Mouse (Mus musculus) adrenal gland, postnatal 14 days (tissue): ENCODE measurements around the gene Nsmf. TPM values are rescaled to one million over a fixed set of nuclear protein-coding genes. Genes with fewer than 3 reads are reported as not detected.

ENCODE experiments used
- DNase-seq: peaks from one replicate; pipeline ENCODE4 v3.0.0; 2021; ENCODE audit warnings: mixed read lengths
- long read RNA-seq, 2 experiments: library from polyadenylated mRNA; stranded (forward); transcript quantifications; one replicate each; pipeline ENCODE4 v2.0.0; 2021
- total RNA-seq: library from RNA; stranded (reverse); gene quantifications from 2 replicates; pipeline ENCODE4 v1.2.3, GENCODE M21; 2021

The Nsmf gene
- total RNA-seq = 58.5 and 61.2 TPM in 2 replicates
- long read RNA-seq, experiment 1, transcript Nsmf-201 (15 exons, 2,922 nt) = major isoform, 22 of 38 reads
- long read RNA-seq, experiment 1, partial matches to known transcripts = 2 of 38 reads
- long read RNA-seq, experiment 1, other reads (novel, unspliced or antisense) = 14 of 38 reads
- long read RNA-seq, experiment 2, transcript Nsmf-201 (15 exons, 2,922 nt) = major isoform, 19 of 45 reads
- long read RNA-seq, experiment 2, partial matches to known transcripts = 5 of 45 reads
- long read RNA-seq, experiment 2, other reads (novel, unspliced or antisense) = 16 of 45 reads

DNA sequence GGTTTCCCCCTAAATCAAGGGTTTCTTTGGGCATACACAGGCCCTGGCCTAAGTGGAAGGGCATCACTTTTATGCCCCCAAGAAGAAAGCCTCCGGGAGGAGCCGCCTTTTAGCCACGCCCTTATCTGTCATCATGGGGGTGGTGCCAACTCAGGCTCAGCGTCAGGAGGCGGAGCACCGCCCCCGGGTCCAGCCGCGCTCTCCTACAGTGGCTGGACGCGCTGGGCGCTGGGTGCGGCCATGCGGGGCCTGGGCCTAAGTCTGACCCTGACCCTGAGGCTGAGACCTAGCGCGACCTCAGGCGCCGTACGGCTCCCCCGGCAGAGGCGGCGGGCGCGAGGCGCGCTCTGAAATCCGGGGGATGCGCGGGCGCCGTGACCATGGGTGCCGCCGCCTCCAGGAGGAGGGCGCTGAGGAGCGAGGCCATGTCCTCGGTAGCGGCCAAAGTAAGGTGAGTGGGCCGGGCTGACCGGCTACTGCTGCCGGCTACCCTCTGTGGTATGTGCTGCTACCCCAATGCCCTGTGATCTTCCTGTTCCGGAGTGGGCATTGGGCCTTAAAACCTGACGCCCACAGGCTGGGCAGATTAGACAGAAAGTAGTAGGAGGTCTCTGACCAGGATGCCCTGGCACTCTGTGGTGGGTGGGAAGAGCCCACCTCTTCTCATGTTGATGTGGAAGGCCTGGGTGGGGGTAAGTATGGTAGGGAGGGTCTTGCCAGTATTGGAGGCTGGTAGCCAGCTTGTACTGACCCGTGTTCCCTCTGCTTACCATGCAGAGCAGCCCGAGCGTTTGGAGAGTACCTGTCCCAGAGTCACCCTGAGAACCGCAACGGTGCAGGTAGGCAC lies at the start of gene Nsmf:
Nsmf (plus strand) TSS at position 135 of the 847 bp plus-strand sequence.
- peak; percentile 93 for DNase-seq

DNA sequence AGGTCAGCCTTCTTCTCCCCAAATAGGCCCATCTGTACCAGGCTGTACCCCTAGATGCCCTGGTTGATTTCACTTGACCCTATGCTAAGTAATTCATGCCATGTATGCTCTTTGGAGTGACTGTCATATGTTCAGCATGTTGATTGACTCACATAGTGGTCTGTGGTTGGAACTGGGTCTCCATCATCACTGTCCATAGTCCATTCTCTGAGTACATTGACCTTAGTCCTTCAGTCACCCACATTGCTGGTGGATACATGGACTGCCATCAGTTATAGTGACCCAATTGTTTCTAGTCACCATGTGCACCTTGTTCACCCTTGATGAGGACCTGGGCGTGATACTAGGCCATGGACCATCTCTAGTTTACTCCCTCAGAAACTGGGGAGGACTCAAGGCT lies 47.4 kb upstream of the Nsmf start:
- no peak for DNase-seq

DNA sequence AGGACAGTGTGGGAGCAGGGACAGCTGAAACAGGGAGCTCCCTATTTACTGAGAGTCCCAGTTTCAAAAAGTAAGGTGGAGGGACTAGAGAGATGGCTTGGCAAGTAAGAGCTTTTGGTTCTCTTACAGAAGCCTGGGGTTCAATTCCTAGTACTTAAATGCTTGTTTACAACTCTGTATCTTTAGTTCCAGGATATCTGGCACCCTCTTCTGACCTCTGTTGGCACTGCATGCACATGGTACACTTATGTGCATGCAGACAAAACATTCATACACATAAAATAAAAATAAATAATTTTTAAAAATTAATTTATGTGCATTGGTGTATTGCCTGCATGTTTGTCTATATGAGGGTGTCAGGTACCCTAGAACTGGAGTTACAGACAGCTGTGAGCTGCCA lies 45.9 kb upstream of the Nsmf start:
- DNase-seq = peak; percentile 19

DNA sequence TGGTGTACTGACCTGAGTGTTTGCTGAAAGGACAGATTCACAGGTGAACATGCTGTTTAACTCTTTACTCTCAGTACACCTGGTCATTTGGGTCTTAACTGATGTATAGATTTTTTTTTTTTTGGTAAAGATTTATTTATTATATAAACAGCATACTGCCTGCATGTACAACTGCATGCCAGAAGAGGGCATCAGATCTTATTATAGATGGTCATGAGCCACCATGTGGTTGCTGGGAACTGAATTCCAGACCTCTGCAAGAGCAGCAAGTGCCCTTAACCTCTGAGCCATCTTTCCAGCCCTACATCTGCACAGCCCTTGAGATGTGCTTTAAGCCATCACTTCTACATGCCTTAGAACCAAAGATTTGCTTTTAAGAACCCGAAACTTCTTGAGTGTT lies 31.5 kb upstream of the Nsmf start:
- no peak for DNase-seq

DNA sequence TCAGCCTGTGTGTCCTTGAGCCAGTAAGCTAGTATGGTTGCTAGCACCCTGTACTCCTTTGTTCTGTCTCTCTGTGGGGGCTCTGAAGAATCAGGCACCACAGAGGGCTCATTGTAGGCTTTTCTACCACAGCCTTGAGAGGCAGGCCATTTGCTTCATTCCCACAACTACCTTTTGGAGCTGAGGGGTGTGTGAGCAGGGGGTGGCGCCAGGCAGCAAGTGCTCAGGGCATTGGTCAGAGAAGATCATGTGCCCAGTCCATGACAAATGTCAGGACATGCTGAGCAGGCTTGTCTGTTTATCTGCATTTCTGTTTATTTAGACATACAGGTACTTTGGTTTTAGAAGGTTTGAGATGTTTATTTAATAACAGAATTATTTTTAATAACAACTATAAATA lies 29.0 kb upstream of the Nsmf start:
- DNase-seq = no peak

DNA sequence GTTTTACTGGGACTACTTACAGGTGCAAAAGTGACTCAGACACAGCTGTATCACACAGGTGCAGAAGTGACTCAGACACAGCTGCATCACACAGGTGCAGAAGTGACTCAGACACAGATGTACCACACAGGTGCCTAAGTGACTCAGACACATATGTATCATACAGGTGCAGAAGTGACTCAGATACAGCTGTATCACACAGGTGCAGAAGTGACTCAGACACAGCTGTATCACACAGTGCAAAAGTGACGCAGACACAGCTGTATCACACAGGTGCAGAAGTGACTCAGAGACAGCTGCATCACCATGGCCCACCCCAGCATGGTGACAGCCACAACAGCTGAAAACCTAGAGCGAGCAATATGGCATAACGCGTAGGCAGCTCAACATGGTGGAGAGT lies 19.2 kb upstream of the Nsmf start:
- DNase-seq = no peak

DNA sequence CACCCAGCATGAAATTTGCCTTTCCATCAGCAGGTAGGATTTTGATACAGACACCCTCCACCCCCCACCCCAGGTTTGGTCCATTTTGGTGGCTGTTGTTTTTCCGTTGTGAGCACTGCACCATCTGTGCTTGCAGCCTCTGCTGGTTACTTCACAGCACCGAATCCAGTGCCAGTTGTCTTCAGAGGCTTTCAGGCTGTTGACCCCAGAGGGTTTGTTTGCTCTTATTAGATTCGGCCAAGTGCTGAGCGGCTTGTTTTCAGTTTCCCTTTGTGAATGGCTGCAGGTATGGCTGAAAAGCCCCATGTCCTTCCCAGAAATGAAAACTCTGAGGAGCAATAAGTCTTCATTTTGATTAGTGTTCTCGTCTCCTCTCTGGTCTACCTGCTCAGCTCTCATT lies 14.1 kb upstream of the Nsmf start:
- DNase-seq = no peak

DNA sequence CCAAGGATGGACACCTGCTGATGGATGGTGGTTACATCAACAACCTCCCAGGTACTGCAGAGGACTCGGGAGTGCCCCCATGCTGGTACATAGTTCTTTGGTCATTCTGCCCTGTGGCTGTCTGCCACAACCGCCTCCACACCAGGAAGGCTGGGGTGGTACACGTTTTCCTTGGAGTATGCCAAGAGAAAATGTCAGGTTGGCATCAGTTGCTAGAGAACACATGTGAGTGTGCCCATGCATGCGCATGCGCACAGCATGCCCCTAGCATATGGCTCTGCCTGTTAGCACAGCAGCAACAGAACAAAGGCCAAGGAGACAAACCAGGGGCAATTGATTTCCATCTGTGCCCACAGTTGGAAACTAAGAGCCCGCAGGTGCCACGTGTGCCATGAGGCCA lies 3.2 kb upstream of the Nsmf start:
- DNase-seq = no peak

DNA sequence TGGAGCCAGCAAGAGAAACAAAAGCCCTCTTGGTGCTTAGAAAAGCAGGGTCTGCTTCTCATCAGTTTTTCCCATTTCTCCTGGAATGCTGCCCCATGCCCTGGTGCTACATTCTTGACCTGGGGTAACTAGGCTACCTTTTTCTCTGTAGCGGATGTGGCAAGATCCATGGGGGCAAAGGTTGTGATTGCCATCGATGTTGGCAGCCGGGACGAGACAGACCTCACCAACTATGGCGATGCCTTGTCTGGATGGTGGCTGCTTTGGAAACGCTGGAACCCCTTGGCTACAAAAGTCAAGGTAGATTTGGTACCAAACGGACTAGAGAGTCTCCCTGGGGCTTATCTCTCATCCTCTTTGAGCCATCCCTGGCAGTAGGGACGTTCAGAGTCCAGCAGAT lies 2.7 kb upstream of the Nsmf start:
- DNase-seq = no peak

DNA sequence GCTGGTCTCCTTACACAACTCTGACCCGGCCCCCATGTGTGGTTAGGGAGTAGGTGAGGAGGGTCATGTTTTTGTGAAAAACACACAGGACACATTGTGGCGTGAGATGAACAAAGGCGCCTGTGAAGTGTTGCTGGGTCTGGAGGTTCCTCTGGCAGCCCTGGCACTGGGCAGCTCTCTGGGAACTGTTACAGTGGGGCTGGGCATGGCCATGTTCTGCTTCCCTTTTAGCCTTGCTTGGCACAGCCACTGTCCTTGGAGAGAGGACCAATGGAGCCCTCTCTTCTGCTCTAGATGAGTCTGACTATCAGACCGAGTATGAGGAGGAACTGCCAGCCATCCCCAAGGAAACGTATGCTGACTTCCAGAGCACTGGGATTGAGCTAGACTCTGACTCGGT lies 1.1 kb upstream of the Nsmf start:
- DNase-seq = no peak

DNA sequence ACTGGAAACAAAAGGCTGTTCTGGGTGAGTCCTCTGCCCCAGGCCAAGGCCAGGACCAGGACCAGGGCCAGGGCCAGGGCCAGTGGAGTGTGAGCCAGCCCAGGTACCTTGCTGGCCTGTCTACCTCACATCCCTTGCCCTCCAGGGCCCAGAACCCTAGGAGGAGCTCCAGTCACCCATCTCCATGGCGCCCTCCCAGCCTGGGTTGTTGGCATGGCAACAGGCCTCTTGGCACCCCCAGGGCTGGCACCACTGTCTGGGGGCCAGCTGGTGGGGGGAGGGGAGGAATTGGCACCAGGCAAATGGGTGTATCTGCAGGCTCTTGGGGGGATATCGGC lies 882 bp downstream of the Nsmf start:
- DNase-seq = peak; percentile 49

DNA sequence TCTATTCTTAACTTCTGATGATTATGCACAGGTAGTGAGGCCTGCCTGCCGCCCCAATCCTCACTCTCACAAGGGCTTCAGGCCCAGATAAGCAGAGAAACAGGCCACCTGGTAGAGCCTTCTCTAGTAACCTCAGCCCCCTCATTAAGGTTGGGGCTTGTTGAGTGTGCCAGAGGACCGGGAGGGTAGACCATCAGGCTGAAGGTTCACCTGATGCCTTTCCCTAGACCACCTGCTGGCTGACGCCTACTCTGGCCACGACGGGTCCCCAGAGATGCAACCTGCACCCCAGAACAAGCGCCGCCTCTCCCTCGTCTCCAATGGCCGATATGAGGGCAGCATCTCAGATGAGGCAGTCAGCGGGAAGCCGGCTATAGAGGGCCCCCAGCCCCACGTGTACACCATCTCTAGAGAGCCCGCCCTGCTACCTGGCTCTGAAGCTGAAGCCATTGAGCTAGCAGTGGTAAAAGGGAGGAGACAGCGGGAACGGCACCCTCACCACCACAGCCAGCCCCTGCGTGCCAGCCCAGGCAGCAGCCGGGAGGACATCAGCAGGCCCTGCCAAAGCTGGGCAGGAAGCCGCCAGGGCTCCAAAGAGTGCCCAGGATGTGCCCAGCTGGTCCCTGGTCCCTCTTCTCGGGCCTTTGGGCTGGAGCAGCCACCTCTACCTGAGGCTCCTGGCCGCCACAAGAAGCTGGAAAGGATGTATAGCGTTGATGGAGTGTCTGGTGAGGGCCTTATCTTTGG lies 1.4 kb downstream of the Nsmf start:
- DNase-seq = no peak

DNA sequence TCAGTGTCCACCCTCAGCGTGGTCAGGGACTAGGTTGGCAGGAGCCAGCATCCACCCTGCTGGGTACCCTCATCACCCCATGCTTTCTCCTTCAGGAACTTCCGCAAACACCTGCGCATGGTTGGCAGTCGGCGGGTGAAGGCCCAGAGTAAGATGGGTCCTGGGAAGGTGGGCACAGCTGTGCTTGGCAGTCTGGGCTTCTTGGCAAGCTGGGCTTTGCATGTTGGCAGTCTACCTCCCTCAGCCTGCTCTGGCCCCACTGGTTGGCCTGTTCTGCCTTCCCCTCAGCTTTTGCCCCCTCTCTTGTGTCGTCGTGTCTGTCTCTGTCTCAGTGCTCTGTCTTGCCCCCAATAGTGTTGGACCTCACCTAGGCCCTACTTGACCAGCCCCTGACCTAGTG lies 4.8 kb downstream of the Nsmf start:
- DNase-seq = no peak

DNA sequence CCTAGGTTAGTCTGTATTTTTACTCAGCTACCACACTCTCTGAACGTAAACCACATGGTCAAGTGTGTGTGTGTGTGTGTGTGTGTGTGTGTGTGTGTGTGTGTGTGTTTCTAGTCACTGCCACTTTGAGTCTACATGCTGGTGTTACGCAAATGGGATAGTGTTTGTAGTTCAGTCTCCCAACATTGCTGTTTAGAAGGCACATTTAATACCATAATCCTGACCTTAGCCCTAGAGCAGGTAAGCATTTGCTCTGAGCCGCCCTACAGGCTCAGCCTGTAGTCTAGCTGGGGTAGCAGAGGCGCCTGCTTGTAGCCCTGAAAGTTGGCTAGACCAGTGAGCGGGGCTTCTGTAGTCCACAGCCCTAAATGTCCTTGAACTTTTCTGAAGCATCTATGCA lies 9.4 kb downstream of the Nsmf start:
- DNase-seq = no peak

DNA sequence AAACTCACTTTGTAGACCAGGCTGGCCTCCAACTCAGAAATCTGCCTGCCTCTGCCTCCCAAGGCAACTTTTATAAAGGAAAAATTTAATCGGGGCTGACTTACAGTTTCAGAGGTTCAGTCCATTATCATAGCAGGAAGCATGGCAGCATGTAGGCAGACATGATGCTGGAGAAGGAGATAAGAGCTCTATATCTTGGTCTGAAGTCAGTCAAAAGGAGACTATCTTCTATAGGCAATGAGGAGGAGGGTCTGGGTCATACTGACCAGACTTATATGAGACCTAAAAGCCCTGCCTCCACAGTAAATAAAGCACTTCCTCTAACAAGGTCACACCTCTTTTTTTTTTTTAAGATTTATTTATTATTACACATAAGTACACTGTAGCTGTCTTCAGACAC lies 10.1 kb downstream of the Nsmf start:
- no peak for DNase-seq

DNA sequence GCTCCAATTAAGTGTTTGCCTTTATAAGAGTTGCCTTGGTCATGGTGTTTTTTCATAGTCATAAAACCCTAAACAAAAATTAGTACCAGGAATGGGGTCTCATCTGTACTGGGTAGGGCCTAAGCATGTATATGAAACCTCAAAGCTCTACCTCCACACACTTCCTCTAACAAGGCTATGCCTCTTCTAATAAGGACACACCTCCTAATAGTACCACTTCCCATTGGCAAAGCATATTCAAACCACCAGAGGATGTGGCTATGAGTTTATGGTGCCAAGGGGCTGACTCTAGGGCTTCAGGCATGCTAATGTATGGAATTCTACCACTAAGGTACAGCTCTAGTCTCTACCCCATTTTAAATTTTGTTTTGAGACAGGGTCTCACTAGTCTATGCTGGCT lies 11.4 kb downstream of the Nsmf start:
- DNase-seq = no peak

DNA sequence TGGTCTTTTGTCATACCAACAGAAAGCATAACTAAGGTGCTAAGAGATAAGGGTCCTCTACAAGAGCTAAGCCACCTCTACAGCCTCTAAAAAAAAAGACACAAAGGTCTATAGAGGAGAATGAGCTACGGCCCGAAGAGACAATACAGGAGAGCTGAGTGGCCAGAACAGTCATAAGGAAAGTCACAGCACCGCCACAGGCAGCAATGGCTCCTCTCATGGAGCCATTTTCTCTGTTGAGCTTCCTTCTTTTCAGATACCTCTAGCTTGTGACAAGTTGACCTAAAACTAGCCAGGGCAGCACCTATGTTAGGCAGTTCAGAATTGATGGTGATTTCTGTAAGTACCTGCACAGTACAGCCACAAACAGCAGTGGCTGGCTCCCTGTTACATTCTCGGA lies 12.4 kb downstream of the Nsmf start:
- DNase-seq = no peak

DNA sequence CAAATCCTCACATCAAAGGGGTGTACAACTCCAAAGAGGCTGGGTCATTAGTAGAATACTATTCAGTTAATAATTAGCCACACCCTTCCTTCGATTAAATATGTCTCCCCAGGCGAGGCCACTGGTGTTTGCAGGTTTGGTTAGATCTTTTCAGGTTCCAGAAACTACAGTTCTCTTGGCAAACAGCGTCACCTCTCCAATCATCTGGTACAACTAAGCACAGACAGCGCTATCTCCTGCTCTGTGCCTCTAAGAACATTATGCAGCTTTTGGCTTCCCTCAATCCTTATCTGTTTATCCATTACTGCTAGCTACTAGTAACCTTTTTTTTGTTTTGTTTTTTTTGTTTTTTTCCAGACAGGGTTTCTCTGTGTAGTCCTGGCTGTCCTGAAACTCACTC lies 15.4 kb downstream of the Nsmf start:
- DNase-seq = no peak

DNA sequence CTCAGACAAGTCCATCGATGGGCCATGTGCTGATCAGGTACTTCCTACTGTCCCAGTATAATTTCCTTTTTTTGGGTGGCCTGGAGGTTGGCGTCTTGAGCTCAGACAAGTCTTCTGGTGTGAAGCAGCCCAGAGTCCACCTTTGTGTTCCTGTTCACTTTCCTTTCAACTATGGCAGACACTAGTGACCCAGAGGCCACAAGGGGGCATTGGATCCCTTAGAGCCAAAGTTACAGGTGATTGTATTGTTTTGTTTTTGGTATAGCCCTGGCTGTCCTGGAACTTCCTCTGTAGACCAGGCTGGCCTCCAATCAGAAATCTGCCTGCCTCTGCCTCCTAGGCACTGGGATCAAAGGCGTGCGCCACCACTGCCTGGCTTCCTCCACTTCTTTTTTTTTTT lies 18.2 kb downstream of the Nsmf start:
- DNase-seq = no peak

DNA sequence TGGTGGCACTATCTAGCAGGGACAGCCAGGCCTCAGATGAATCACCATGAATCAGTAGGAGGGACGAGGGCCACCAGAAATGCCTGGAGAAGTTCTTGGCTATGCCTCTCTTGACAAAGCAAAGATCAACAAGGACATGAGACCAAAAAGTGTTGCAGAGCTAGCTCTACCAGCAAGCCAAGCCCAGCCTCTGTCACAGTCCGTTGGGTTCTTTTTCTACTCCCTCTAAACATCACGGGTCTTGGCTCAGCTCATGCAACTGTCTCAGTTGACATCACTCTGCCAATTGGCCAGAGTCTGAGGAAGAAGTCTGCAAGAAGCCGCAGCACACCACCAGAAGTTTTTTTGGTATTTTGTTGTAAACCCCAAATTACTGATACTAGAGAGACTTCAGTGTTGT lies 21.4 kb downstream of the Nsmf start:
- no peak for DNase-seq

DNA sequence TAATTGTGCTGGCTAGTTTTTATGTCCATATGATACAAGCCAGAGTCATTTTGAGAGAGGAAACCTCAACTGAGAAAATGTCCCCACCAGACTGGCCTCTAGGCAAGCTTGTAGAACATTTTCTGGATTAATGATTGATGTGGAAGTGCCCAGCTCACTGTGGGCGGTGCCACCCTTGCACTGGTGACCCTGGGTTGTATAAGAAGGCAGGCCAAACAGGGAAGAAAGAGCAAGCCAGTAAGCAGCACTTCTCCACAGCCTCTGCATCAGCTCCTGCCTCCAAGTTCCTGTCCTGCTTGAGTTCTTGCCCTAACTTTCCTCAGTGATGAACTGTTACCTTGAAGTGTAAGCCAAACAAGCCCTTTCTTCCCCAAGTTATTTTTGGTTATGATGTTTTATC lies 24.8 kb downstream of the Nsmf start:
- DNase-seq = no peak

DNA sequence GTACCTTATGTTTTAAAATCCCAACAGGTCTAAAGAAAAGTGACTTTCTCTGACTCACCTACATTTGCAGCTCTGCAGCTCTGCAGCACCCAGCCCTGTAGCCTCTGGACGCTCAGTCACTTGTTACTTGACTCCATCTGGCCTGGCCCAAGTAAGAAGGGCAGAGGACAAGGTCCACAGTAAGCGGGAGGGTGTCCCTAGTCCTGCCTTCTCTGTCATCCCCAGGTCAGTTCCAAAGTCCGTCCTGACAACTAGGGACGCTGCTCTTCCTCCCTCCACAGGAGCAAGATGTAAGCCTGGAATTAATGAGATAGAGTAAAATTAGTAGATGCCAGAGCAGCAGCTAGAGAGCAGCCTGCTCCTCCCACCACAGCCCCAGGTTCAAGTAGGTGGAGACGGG lies 25.9 kb downstream of the Nsmf start, which contains the start of gene Entpd8:
Entpd8 (plus strand) TSS at position 229 of the 400 bp plus-strand sequence.
- no peak for DNase-seq

DNA sequence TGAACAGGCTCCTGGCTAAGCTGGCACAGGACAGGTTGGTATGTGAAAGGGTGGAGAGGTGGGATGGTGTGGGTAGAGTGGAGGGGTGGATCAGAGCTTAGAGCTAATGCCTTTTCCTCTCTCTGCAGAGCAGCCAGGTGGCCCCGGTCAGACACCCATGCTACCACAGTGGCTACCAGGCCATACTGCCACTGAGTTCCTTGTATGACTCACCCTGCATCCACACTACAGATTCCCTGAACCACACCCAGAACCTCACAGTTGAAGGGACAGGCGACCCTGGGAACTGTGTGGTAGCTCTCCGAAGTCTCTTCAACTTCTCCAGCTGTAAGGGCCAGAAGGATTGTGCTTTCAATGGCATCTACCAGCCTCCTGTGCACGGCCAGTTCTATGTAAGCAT lies 29.5 kb downstream of the Nsmf start:
- DNase-seq = no peak
